Mouse (Mus musculus) adrenal gland, postnatal 4 days (tissue): ENCODE measurements around the gene Jak3. TPM values are rescaled to one million over a fixed set of nuclear protein-coding genes. Genes with fewer than 3 reads are reported as not detected.

Experiments used
- DNase-seq, 2 experiments: peaks; one replicate each; pipeline ENCODE4 v3.0.0; 2021 to 2022; ENCODE audit warnings: low spot score in 2 of 2, mixed read lengths in 2 of 2
- total RNA-seq, 2 experiments: library from RNA; stranded (reverse); gene quantifications; 2 replicates each; pipeline ENCODE4 v1.2.3; 2021

Jak3 gene
- total RNA-seq, 2 experiments from 2014 or later, result 17.7 to 19.3 TPM

- DNase-seq, result peak; percentile 72 to 79
These were observed 15.6 kb upstream of the Jak3 start for GRCm38 (mm10) chr8:71660325-71661120.

GRCm38 (mm10) chr8:71665331-71666130 is 10.6 kb upstream of the Jak3 start:
- peak in 1 of 2 experiments; percentile 69 for DNase-seq

- no peak for DNase-seq
These were observed 9.2 kb upstream of the Jak3 start for GRCm38 (mm10) chr8:71666855-71667254.

DNA sequence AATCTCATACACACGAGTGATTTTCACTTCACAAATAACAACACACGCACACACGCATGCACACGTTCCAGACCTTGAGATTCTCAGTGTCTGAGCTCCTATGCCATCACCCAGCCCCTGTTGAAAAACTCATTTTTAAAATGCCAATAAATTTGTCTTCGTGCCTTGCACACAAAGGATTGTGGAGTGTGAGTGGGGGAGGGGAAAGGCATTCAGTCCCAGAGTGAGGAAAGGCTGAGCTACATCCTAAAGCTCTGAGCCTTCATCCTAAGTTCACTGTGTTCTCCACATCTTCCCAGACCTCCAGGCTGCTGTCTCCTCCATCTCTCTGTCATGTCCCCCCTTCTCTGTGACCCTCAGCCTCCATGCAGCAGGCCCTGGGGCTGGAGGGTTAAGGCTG is 8.8 kb upstream of the Jak3 start:
- DNase-seq, result no peak

GRCm38 (mm10) chr8:71668220-71668975 is 7.7 kb upstream of the Jak3 start:
- no peak for DNase-seq

DNA sequence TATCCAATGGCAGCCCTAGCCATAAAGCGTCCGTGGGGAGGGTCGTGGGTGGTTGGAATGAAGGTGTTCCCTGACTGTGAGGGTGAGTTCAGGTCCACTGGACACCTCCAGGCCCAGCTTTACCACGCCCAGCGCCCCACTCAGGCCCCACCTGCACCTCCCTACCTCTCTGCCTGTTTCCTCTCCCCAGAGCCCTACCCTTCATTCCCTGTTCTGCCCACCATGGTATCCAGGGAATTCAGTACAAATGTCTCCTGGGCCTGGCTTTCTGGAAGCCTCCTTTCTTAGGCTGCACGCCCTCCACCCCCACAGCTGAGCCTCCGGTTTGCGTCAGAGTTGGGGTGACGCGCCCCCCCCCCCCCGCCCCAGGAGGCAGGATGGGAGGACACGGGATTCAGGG is 5.9 kb upstream of the Jak3 start:
- DNase-seq, result no peak

DNA sequence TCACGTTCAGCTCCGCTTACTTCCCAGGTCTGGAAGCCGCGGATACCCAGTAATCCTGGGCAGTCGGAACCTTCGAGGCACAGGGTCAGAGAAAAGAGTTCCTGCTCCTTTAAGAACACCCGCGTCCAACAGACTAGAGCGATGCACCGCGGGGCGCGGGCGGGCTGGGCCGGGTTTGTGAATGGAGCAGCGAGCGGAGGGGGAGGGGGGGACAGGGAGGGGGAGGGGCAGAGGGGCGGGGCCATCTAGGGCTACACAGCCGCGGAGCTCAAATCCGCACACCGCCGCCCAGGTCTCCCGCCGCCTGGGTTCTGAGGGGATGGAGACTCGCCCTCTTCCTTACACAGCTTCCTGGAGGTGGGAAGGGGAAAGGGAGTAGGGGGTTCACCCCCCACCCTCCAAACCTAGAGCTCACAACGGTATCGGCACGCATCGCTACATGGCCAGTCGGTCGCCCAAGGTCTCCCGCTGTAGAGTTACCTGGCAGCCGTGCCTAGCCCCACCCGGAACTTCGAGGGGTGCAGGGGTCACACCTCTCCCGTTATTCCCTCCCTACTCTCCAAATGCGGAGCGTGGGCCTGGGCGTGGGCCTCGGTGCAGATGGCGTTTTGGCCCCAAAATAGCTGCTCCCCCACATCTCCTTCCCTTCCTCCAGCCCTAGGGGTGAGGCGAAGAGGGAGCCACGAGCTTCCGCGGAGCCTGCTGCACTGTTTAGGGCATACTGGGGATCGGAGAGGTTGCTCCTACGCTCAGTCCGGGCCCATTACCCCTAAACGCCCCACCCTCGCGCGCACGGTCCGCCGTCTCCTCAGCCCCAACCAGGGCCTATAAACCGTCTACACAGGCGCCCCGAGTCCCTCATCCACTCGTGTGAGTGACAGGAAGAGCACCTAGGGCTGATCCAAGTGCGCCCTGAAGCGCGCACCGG is 5.2 kb upstream of the Jak3 start:
- no peak for DNase-seq

DNA sequence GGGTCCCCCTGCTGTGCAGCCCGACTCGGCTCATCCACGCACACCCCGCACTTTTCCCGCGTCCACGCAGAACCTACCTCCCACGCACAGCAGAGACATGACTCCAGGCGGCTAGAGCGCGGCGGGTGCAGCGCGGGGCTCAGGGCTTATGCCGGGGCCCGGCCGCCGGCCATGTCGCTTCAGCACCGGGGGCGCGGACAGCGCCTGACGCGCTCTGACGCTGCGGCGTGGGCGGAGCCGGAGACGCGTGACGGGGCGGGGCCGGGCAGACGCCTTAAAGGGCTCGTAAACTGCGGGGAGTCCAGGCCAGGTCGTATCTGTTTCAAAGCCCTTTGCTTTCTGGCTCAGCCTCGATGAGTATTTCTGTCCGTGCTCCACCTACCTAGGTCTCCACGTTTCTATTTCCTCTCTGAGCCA is 4.5 kb upstream of the Jak3 start, which contains the start of gene Unc13a:
TSS of gene Unc13a (minus strand) at position 209 of the 417 bp plus-strand sequence.
- DNase-seq, result peak; percentile 81 to 90

DNA sequence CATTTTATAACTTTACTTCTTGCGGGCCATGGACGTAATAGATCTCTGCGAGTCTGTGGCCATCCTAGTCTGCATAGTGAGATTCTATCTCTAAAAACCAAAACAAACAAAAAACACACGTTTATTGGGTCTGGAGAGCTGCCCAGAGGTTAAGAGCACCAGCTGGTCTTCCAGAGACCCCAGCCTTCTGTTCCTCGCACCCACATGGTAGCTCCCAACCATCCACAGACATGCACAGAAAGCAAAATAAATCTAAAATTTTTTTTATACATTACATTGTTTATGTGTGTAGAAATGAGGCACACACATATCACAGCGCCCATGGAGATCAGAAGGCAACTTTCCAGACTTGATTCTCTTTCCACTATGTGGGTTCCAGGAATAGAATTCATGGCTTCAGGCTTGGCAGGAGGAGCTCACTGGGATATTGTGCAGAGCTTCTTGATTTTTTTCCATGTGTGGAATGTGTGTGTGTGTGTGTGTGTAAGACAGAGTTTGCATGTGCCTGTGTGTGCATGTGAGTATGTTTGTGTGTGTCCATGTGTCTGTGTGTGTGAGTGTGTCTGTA is 3.8 kb upstream of the Jak3 start:
- DNase-seq, result no peak

- DNase-seq, result no peak
These were observed 2.0 kb upstream of the Jak3 start for GRCm38 (mm10) chr8:71674071-71674470.

- DNase-seq, result no peak
These were observed 558 bp upstream of the Jak3 start for GRCm38 (mm10) chr8:71675456-71676019.

DNA sequence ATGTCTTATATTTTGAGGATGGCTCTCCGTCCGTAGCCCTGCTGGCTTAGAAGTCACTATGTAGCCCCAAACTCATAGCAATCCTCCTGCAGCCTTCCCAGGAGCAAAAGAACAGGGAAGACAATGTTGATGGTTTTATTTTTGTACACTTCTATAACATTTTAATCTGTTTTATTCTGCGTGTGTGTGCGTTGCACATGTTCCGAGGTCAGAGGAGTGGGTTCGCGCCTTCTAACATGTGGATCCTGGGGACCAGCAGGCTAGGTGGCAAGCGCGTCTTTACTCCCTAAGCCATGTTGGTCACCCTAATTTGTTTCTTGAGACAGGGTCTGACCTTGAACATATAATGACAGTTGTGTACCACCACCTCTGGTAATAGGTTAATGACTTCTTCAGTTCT is 707 bp downstream of the Jak3 start:
- DNase-seq, result no peak

DNA sequence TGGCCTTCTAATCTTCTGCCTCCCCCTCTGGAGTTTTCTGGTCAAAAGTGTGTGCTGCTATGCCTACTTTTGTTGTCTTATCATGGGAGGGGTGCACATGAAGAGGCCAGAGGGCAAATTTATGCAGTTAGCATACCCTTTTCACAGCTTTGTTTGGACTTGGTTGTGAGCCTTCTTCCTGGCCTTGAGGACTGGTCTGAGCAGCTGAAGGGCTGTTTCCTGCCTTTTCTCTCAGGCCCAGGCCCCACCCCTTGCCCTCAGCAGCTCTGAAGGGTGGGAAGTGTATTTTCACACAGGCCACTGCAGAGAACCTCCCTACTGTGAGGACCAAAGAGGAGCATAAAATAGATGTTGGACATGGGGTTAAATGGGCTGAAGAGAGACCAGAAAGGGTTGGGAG is 1.5 kb downstream of the Jak3 start:
- no peak for DNase-seq

DNA sequence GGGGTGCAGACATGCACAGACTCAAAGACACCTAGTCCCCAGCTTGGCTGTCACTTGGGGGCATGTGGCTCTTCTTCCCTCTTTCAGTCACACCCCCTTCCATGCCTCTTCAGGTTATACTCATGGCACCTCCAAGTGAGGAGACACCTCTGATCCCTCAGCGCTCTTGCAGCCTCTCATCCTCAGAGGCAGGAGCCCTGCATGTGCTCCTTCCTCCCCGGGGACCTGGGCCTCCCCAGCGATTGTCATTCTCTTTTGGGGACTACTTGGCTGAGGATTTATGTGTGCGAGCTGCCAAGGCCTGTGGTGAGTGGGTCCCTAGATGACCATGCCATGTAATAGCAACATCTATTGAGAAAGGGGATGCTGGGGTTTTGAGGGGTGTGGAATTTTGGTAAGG is 2.1 kb downstream of the Jak3 start:
- no peak for DNase-seq

GRCm38 (mm10) chr8:71679116-71679515 is 3.0 kb downstream of the Jak3 start:
- DNase-seq, result no peak

- no peak for DNase-seq
These were observed 3.6 kb downstream of the Jak3 start for GRCm38 (mm10) chr8:71679550-71680168.

GRCm38 (mm10) chr8:71680471-71680870 is 4.4 kb downstream of the Jak3 start:
- no peak for DNase-seq

- no peak for DNase-seq
These were observed 5.3 kb downstream of the Jak3 start for GRCm38 (mm10) chr8:71681369-71681915.

DNA sequence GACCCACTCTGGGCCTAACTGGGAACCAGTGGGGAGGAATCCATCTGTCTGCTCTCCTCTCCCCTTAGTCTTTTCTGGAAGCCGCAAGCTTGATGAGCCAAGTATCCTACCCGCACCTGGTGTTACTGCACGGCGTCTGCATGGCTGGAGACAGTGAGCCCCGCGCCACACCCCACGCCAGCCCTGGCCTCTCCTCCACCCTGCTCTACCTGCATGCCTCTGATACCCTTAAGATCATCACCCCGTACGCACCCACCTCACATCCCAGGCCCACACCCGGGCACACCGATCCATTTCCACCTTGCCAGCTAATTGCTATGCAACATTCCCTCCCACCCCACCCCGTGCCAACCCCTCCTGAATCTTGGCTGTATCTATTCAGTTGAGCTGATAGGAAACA is 6.7 kb downstream of the Jak3 start:
- no peak for DNase-seq
